Mouse (Mus musculus) activated CD4-positive, CD25-positive, alpha-beta regulatory T cell, adult 4 months (primary cell): ENCODE results near the gene Hmgcs2. TPM values are rescaled to one million over a fixed set of nuclear protein-coding genes. Genes with fewer than 3 reads are reported as not detected.

ENCODE experiments used
- ATAC-seq: one replicate; pipeline ENCODE4 v1.8.0; 2017
- polyA plus RNA-seq, 2 experiments: library from polyadenylated mRNA; unstranded; fragments of 100-300 nt; shearing (Covaris generic); gene quantifications; one replicate each; pipeline ENCODE4 v1.2.1; 2017

Gene Hmgcs2
- polyA plus RNA-seq, 2 experiments from 2014 or later: not detected

DNA sequence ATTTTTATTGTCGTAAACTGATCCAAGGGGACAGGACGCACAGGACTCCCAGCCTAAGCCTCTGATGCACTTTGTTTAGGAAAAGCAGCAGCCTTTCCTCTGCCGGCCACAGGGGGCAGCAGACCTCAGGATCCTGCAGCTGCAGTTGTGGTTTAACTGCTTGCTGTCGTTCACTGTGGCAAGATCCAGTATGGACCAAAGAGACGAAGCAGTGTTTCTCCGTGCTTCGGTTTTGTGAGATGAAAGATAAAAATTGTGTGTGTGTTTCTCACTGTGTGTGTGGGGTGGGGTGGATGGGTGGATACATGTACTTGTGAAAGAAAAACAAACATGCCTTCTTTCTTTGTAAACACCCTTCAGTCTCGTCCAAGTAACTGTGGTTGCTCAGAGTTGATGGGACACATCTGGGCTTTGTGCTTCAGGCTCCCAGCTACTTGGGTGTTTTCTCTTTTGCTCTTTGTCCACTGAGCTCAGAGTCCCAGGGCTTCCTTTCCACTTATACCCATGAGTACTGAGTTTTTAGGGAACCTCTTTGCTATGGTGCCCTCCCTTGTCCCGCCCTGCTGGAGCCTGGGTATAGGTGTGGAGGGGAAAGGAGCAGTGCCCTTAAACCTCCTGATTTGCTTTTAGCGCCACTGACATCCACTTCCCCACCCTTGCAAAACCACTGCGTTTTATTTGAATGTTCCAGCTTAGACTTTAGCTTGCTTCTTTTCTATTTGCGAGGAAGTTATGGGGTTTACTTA is 871 bp downstream of the Hmgcs2 start:
- ATAC-seq: peak; percentile 76

DNA sequence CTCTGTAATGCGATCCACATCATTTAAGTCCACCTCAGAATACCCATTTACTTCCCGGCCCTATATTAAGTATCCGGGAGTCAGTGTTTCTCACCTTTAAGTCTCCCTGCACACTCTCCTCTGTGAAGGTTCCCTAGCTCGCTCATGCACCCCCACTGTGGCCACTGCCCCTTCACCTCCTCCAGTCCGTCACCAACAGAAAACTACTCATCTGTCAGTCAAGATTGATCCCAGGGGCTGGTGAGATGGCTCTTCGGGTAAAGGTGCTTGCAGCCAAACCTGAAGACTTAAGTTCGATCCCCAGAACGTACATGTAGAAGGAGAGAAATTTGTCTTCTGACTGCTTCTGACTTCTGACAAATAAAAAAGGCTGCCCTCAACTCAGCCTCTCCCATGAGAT is 2.2 kb downstream of the Hmgcs2 start:
- ATAC-seq: no peak

GRCm38 (mm10) chr3:98283205-98283604 is 3.0 kb downstream of the Hmgcs2 start:
- no peak for ATAC-seq

DNA sequence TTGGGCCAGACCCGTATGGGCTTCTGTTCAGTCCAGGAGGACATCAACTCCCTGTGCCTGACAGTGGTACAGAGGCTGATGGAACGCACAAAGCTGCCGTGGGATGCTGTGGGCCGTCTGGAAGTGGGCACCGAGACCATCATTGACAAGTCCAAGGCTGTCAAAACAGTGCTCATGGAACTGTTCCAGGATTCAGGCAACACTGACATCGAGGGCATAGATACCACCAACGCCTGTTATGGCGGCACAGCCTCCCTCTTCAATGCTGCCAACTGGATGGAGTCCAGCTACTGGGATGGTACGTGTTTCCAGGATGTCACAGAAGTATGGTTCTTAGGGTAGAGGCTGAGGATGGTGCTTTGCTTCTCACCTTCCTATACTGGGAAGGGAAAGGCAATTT is 10.8 kb downstream of the Hmgcs2 start:
- no peak for ATAC-seq

DNA sequence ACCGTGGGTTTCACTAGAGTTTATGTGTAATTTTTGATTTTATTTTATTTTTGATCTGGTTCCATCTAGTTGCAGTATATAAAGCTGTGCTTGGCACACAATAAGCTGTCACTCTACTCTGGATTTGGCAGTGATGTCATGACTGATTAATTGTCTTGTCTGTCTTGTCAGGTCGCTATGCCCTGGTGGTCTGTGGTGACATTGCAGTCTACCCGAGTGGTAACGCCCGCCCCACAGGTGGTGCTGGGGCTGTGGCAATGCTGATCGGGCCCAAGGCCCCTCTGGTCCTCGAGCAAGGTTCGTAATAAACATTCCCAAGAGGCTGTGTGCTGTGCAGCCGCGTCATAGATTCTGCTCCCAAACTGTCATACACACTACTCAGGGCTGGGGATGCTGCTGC is 15.7 kb downstream of the Hmgcs2 start:
- no peak for ATAC-seq

DNA sequence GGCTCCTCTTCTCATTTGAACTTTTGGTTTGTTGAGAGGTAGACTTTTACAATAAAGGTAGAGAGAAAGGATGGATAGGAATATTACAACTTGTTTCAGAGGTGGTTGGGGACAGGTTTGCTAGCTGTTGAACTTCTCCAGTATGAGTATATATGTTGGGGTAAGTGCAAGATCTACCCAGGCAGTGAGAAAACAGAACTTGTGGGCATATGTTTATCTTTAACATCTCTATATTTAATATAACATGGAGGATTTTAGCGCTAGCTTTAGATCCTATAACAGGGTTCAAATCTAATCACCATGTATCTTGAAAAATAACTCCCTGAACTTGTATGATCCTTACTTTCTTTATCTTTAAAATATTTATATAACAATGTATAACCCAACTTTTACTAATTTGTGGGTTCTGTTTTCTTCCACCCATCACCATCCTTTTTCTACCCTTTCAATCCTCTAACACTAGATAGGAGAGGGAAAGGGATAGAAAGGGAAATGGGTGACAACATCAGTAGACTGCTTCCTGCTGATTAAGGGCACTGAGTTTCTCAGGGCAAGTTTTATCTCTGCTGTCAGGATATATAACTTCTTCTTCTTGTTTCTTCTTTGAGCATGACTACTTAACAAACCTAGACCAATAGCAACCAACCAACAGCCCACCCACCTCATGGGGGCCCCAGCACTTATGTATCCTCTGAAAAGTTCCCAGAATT is 19.3 kb downstream of the Hmgcs2 start:
- no peak for ATAC-seq

- ATAC-seq: no peak
Measured at GRCm38 (mm10) chr3:98300266-98300665, 20.0 kb downstream of the Hmgcs2 start.

DNA sequence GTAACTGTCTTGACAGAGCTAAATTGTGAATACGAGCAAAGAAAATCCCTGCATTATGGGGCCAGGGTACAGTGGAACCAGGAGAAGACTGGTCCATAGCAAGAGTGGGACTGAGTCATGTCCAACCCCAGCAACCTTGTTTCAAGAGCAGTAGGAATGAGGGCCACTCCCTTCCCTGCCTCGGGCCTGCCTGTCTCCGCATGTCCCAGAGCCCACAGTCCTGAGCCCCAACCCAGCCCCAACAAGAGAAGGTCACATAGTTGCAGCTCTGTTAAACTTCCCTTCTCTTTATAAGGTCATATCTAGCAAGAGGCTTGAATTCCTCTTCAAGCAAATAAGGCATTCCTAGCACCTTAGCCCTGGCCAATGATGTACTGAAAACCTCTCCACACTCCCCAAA is 21.5 kb downstream of the Hmgcs2 start:
- ATAC-seq: no peak

GRCm38 (mm10) chr3:98308606-98309005 is 28.4 kb downstream of the Hmgcs2 start:
- no peak for ATAC-seq

- no peak for ATAC-seq
Measured at GRCm38 (mm10) chr3:98310456-98310855, 30.2 kb downstream of the Hmgcs2 start.

DNA sequence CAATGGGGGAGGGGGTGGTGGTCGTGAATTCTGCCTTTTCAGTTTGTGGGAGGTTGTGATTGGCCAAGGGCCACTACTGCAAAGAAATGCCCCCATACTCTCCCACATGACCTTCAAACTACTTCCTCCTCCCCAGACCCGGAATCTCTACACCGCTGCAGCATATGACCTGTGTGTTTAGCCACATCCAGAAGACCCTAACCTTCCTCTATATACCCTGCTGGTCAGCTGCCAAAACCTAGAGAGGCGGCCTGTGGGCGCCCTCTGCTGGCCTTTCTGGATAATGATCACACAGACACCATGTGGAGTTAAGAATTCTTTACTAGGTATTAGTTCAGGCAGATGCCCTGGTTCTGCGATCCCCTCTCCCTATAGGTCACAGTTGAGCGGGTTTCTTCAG is 32.6 kb downstream of the Hmgcs2 start:
- ATAC-seq: peak; percentile 49

- no peak for ATAC-seq
Measured at GRCm38 (mm10) chr3:98313294-98314155, 33.3 kb downstream of the Hmgcs2 start.

DNA sequence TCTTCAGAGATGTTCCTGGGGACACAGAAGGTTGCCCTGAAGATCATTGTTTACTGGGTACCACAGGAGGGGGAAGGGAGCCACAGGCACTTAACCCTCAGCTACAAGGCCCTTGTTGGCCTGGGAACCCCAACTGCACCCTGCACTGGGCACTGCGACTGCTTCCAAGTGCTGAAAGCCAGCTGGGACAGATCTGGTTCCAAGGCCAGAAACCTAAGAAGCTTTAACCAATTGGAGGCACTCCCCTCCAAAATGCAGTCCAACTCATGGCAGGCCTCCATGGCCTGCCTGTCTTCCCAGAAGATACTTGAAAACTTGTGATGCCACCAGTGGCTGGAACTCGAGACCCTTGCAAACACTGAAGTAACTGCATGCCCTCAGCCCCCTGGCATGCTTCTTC is 34.9 kb downstream of the Hmgcs2 start:
- ATAC-seq: no peak

GRCm38 (mm10) chr3:98317143-98317542 is 36.9 kb downstream of the Hmgcs2 start:
- ATAC-seq: no peak

DNA sequence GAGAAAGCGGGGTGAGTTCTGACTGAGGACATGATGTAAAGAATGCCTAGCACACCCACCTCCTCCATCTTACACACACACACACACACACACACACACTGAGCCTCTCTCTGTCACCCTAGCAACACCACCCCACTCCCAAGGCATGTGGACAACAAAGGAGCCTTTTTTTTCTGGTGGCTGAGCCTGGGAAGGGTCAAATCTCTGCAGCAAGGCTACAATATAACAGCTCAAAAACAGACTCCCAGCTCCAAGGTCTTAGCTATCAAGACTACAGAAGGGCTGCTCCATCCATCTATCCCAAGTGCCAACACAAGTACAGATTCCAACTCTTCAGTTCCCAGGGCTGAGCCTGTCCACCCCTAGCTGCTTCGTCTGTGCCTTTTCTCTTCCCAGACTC is 39.0 kb downstream of the Hmgcs2 start:
- no peak for ATAC-seq

DNA sequence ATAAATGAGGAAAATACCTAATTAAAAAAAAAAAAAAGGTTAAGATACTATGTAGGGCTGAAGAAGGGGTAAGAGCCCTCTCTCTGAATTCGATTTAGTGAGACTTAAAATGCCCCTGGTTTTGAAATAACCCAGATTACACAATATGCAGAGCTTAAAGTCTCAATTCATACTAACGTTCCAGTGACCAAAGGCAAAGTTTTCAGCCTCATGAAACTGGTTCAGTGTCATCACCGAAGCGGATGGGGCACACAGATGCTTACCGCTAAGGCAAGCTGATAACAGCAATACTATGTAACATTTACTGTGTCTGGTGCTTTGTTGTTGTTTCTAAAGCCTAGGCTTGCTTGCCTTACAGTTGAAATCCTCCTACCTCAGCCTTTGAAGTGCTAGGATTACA is 42.0 kb downstream of the Hmgcs2 start:
- ATAC-seq: no peak

DNA sequence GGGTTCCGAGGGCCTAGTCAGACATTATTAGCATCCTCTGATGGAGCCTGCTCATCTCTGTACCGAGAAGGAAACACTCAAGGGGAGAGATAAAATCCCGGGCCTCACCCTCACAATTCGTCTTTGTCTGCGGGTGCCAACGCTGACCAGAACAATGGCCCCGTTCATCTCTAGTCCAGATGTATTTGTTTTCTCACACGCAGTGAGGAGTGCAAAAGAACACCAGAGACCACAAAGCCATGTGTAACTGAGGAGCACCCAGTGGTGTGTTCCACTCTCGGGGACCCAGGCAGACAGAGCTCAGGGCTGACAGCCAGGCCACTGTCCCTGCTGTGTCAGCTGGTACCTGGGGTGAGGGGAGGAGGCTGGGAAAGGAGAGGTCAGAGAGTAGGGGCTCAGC is 44.0 kb downstream of the Hmgcs2 start:
- ATAC-seq: no peak

DNA sequence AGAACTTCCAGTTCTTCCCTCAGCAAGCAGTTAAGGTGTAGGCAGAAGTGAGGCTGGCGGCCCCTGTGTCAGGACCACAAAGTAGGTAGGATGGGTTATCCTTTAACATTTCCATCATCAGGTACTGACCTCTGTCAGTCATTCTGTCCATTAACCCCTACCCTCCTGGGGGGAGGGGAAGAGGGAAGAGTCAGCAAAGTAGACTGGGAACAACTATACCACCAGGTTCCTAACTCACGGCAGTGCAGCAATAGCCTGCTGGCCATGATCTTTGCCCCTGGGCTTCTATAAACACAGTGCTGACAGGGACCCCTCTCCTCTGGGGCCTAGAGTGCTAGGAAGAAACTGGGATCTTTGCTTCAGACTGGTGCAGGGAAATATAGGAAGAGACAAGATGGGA is 53.8 kb downstream of the Hmgcs2 start:
- no peak for ATAC-seq

DNA sequence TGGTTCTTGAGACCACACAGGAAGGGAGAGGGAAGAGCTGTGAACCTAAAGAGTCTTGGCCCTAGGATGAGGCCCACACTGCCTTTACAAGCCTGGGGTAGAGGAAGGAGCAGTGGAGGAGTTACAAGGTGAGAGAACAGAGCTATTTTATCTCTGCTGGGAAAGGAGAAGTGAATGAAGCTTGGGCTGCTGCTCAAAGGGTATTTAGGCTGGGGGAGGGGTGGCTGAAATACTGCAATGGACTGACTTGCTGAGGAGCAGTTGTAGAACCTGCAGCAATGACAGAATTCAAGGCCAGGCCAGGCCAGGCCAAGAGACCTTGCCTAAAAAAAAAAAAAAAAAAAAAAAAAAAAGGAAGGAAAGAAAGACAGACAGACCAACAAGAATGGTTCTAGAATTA is 55.1 kb downstream of the Hmgcs2 start:
- ATAC-seq: no peak

DNA sequence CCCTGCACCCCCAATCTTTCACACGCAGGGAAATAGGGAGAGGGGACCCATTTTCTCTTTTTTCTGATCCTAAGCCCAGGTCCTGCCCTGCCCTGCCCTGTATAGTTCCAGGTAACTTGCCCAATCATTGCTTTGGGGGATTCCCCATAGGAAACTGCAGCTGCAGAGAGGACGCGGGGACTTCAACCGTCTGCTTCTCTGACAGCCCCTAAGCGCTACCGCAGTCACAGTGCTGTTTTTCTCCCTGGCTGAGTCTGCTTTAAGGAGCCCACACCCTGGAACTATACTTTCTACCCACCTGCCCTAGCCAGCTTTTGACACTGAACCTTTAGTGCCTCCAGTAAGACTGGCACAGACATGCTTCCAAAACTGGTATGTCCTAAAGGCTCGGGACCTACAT is 55.7 kb downstream of the Hmgcs2 start:
- peak; percentile 47 for ATAC-seq

GRCm38 (mm10) chr3:98336661-98337654 is 56.7 kb downstream of the Hmgcs2 start:
- ATAC-seq: no peak

DNA sequence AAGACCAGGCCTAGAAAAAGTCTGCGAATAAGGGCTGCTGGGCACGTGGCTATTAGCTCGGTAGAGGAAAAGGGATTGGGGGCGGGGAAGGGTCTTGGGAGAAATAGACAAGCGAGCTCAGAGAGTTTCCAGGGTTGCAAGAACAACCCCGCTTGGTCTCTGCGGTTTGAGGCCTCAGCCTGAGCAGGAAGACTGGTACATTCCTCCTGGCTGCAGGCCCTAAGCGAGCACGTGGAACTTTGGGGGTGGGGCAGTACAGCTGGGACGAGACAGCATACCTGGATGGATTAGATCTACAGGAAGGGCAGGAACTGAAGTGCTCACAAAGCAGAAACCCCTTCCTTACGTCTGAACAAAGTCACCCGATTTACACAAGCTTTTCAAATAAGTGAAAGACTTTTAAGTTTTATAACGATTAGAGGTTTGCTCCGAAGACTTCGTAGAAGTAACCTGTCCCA is 58.4 kb downstream of the Hmgcs2 start:
- ATAC-seq: peak; percentile 14
